Mouse (Mus musculus) limb, embryonic 14.5 days (tissue): Measurements from ENCODE around the gene Tuba3b. TPM values are rescaled to one million over a fixed set of nuclear protein-coding genes. Genes with fewer than 3 reads are reported as not detected.

ENCODE experiments used
- ATAC-seq: fragments of 200-750 bp; cut with Nextera tagmentation; 2 replicates; pipeline ENCODE4 v1.8.0; 2017; ENCODE audit warnings: low read depth, moderate number of reproducible peaks, moderate TSS enrichment; ENCODE audit not compliant: low FRiP score
- DNase-seq: peaks from one replicate; pipeline ENCODE4 v3.0.0-alpha.2; 2015; ENCODE audit warnings: low spot score
- H3K27ac ChIP-seq: fragments of 300-500 bp; sonication (generic); replicated peaks from 2 replicates; pipeline ENCODE4 v1.5.1; 2014; ENCODE audit warnings: low read depth, mild to moderate bottlenecking, low read length, moderate library complexity, mixed read lengths
- H3K27me3 ChIP-seq: fragments of 300-500 bp; sonication (generic); 2 replicates; pipeline ENCODE4 v1.6.1; 2014; ENCODE audit warnings: low read length, mixed read lengths; ENCODE audit not compliant: control insufficient read depth, insufficient read depth
- H3K36me3 ChIP-seq: fragments of 300-500 bp; sonication (generic); 2 replicates; pipeline ENCODE4 v1.6.1; 2014; ENCODE audit warnings: mild to moderate bottlenecking, low read length, moderate library complexity, mixed read lengths; ENCODE audit not compliant: control insufficient read depth, insufficient read depth
- H3K4me1 ChIP-seq: fragments of 300-500 bp; sonication (generic); 2 replicates; pipeline ENCODE4 v1.6.1; 2014; ENCODE audit warnings: antibody characterized with exemption, low read length, mixed read lengths; ENCODE audit not compliant: control insufficient read depth, insufficient read depth
- H3K4me2 ChIP-seq: fragments of 300-500 bp; sonication (generic); replicated peaks from 2 replicates; pipeline ENCODE4 v1.6.1; 2014; ENCODE audit warnings: low read depth, mild to moderate bottlenecking, low read length, moderate library complexity; ENCODE audit not compliant: severe bottlenecking
- H3K4me3 ChIP-seq: fragments of 300-500 bp; sonication (generic); replicated peaks from 2 replicates; pipeline ENCODE4 v1.5.1; 2014; ENCODE audit warnings: low read length
- H3K9ac ChIP-seq: fragments of 300-500 bp; sonication (generic); 2 replicates; pipeline ENCODE4 v1.6.1; 2014; ENCODE audit warnings: mild to moderate bottlenecking, low read depth, low read length, moderate library complexity; ENCODE audit not compliant: severe bottlenecking
- H3K9me3 ChIP-seq: fragments of 300-500 bp; sonication (generic); 2 replicates; pipeline ENCODE4 v1.6.1; 2016; ENCODE audit warnings: low read length; ENCODE audit not compliant: control insufficient read depth
- POLR2A ChIP-seq: fragments of 200-500 bp; IDR thresholded peaks from 2 replicates; pipeline ENCODE4 v1.8.0; 2012; ENCODE audit warnings: inconsistent platforms, mild to moderate bottlenecking, moderate library complexity, borderline replicate concordance; ENCODE audit not compliant: insufficient read depth, insufficient read length; ENCODE audit errors: extremely low read depth
- WGBS: fragments of 180-500 bp; shearing (Covaris S2); extraction: QIAGEN DNeasy Blood & Tissue Kit; methylation state at CpG from one replicate; pipeline ENCODE4 v1.1.7; 2014; 5-methylcytosine and 5-hydroxymethylcytosine counted together
- polyA plus RNA-seq, 2 experiments: library from polyadenylated mRNA; depleted of rRNA in 1 of 2; stranded (reverse) in 1 of 2; unstranded in 1 of 2; fragments of >200 nt; fragmentation: Nextera tagmentation in 1 of 2; extraction: Ambion mirVana in 1 of 2; gene quantifications; 2 replicates each; pipeline versions ENCODE4 v1.2.1 to v1.2.3; 2012 to 2014

Tuba3b gene
- polyA plus RNA-seq, 2 experiments: not detected

- no peak overlapping the region for H3K9ac ChIP-seq
- no peak overlapping the region for H3K27ac ChIP-seq
- no peak overlapping the region for H3K4me3 ChIP-seq
- peaks cover 27% of the 10 kb centered on the region for H3K4me1 ChIP-seq
- WGBS: 78% methylated on average over 11 of the region's 11 CpGs
- no peaks in the 10 kb centered on the region for H3K9me3 ChIP-seq
- no peaks in the 10 kb centered on the region for H3K27me3 ChIP-seq
- ATAC-seq: no peak
- H3K4me2 ChIP-seq: no peak overlapping the region
- no peaks in the 10 kb centered on the region for H3K36me3 ChIP-seq
- TF ChIP-seq POLR2A: no peak
- no peak for DNase-seq
These were observed 24.9 kb upstream of the Tuba3b start for GRCm38 (mm10) chr6:145590501-145591293.

- Histone ChIP-seq H3K4me2 (no peak overlapping the region), H3K9ac (no peak overlapping the region), H3K36me3 (no peaks in the 10 kb centered on the region), H3K27ac (no peak overlapping the region), H3K27me3 (no peaks in the 10 kb centered on the region), H3K4me3 (no peak overlapping the region), H3K9me3 (no peaks in the 10 kb centered on the region), H3K4me1 (peaks cover 32% of the 10 kb centered on the region)
- DNase-seq: peak; percentile 31
- no peak for TF ChIP-seq POLR2A
- WGBS: 28% methylated on average over 1 of the region's 1 CpGs
- ATAC-seq: no peak
These were observed 24.0 kb upstream of the Tuba3b start for GRCm38 (mm10) chr6:145591578-145591977.

DNA sequence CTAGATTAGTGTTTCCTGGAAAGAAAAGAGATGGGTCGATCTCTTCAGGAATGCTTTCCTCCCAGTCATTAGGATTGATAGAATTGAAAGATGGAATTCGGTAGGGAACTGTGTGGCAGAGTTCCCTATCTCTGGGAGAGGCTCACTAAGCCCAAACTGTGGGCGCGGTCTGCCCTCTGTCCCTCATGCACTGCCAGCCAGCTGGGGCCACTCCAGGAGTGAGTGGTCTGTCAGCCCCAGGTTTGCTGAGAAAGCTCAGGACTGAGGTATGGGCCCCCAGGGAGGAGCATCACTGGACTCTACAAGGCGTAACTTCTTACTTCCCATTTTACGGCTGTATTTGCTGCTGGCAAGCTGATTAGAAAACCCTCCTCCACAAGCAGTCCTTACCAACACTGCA is 23.5 kb upstream of the Tuba3b start:
- Histone ChIP-seq H3K4me1 (peaks cover 32% of the 10 kb centered on the region), H3K36me3 (no peaks in the 10 kb centered on the region), H3K4me3 (no peak overlapping the region), H3K9ac (0 out of 2 replicates have a peak overlapping the region, but pooled peaks have one; percentile 16), H3K4me2 (no peak overlapping the region), H3K9me3 (no peaks in the 10 kb centered on the region), H3K27ac (peak overlapping the region; percentile 33; the same call in 1 of the 2 replicates), H3K27me3 (no peaks in the 10 kb centered on the region)
- 73% methylated on average over 6 of the region's 6 CpGs for WGBS
- no peak for ATAC-seq
- DNase-seq: no peak
- no peak for TF ChIP-seq POLR2A

DNA sequence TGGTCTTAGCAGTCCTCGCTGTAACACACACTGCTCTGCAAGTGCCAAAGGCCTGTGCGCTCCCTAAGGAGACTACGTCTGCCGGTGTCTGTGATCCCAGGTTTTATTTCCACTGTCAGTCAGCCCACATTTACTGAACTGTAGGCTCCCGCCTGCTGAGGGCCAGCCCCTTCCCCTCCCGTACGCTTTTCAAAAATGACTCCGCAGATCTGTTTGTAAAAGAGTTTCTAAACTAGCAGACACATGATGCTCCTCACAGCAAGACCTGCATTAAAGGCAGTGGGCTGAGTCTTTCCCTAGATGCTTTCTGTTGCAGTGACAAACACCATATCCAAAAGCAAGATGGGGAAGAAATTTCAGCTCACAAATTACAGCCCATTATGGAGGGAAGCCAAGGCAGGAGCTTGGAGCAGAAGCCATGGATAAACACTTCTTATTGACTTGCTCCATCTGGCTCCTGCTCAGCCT is 23.0 kb upstream of the Tuba3b start:
- TF ChIP-seq POLR2A: no peak
- Histone ChIP-seq H3K4me1 (peaks cover 32% of the 10 kb centered on the region), H3K4me2 (no peak overlapping the region), H3K27ac (peak overlapping the region; percentile 33; the same call in 1 of the 2 replicates), H3K9me3 (no peaks in the 10 kb centered on the region), H3K4me3 (no peak overlapping the region), H3K36me3 (no peaks in the 10 kb centered on the region), H3K9ac (no peak overlapping the region), H3K27me3 (no peaks in the 10 kb centered on the region)
- DNase-seq (no peak), ATAC-seq (no peak)
- 25% methylated on average over 8 of the region's 8 CpGs for WGBS

GRCm38 (mm10) chr6:145593991-145594390 is 21.6 kb upstream of the Tuba3b start:
- no peak overlapping the region for H3K9ac ChIP-seq
- no peak overlapping the region for H3K27ac ChIP-seq
- peaks cover 36% of the 10 kb centered on the region for H3K4me1 ChIP-seq
- TF ChIP-seq POLR2A: no peak
- no peak for DNase-seq
- H3K36me3 ChIP-seq: no peaks in the 10 kb centered on the region
- 42% methylated on average over 7 of the region's 7 CpGs for WGBS
- no peak overlapping the region for H3K4me3 ChIP-seq
- no peaks in the 10 kb centered on the region for H3K27me3 ChIP-seq
- no peak for ATAC-seq
- H3K9me3 ChIP-seq: no peaks in the 10 kb centered on the region
- H3K4me2 ChIP-seq: no peak overlapping the region
